Mouse (Mus musculus): ENCODE measurements around the gene Pcyt2.

Pcyt2 gene

GRCm38 (mm10) chr11:120617519-120618112 is at the start of gene Pcyt2:
TSS of gene Pcyt2 (minus strand) at chr11:120617936.
- peak; percentile 92 for DNase-seq

GRCm38 (mm10) chr11:120666617-120667016 is 48.9 kb upstream of the Pcyt2 start:
- DNase-seq: no peak

GRCm38 (mm10) chr11:120665406-120665805 is 47.7 kb upstream of the Pcyt2 start:
- DNase-seq: no peak

- no peak for DNase-seq
Observed at GRCm38 (mm10) chr11:120663714-120664113, 46.0 kb upstream of the Pcyt2 start.

GRCm38 (mm10) chr11:120662759-120663158 is 45.0 kb upstream of the Pcyt2 start:
- no peak for DNase-seq

- DNase-seq: no peak
Observed at GRCm38 (mm10) chr11:120661076-120661460, 43.3 kb upstream of the Pcyt2 start, which contains the start of gene Notum. TSS of gene Notum (minus strand) at chr11:120661175.

GRCm38 (mm10) chr11:120660301-120661075 is 42.8 kb upstream of the Pcyt2 start:
- no peak for DNase-seq

- DNase-seq: no peak
Observed at GRCm38 (mm10) chr11:120659509-120660300, 42.0 kb upstream of the Pcyt2 start.

- DNase-seq: peak; percentile 60
Observed at GRCm38 (mm10) chr11:120658876-120659410, 41.2 kb upstream of the Pcyt2 start.

- DNase-seq: no peak
Observed at GRCm38 (mm10) chr11:120657301-120657700, 39.6 kb upstream of the Pcyt2 start.

- no peak for DNase-seq
Observed at GRCm38 (mm10) chr11:120654741-120655140, 37.0 kb upstream of the Pcyt2 start.

- DNase-seq: no peak
Observed at GRCm38 (mm10) chr11:120651872-120652271, 34.1 kb upstream of the Pcyt2 start.

GRCm38 (mm10) chr11:120648001-120648476 is 30.3 kb upstream of the Pcyt2 start, which contains the start of gene Myadml2:
TSS of gene Myadml2 (minus strand) at chr11:120648158.
- DNase-seq: peak; percentile 68

GRCm38 (mm10) chr11:120647047-120647830 is 29.5 kb upstream of the Pcyt2 start:
- no peak for DNase-seq

- peak; percentile 93 for DNase-seq
Observed at GRCm38 (mm10) chr11:120643601-120643987, 25.9 kb upstream of the Pcyt2 start, which contains the start of gene Pycr1. TSS of gene Pycr1 (minus strand) at chr11:120643769.

GRCm38 (mm10) chr11:120642939-120643600 is 25.3 kb upstream of the Pcyt2 start:
- DNase-seq: no peak

GRCm38 (mm10) chr11:120641869-120642268 is 24.1 kb upstream of the Pcyt2 start:
- no peak for DNase-seq

GRCm38 (mm10) chr11:120641255-120641654 is 23.5 kb upstream of the Pcyt2 start:
- no peak for DNase-seq

GRCm38 (mm10) chr11:120634810-120635209 is 17.1 kb upstream of the Pcyt2 start:
- no peak for DNase-seq

- DNase-seq: peak; percentile 96
Observed at GRCm38 (mm10) chr11:120633520-120634343, 16.0 kb upstream of the Pcyt2 start, which contains the start of gene Mafg. TSS of gene Mafg (minus strand) at chr11:120633600.

All from layer of hippocampus, adult 9-11 months (tissue).